Mouse (Mus musculus) cortical plate, adult 2 months (tissue): ENCODE data around the gene Rpl23. TPM values are rescaled to one million over a fixed set of nuclear protein-coding genes. Genes with fewer than 3 reads are reported as not detected.

Experiments used
- H3K27ac ChIP-seq: fragments of 200-500 bp; 2 replicates; pipeline ENCODE4 v1.5.1; 2012; ENCODE audit warnings: low read length, control low read depth, inconsistent platforms; ENCODE audit not compliant: insufficient read depth
- H3K4me1 ChIP-seq: fragments of 200-500 bp; 2 replicates; pipeline ENCODE4 v1.6.1; 2011; ENCODE audit warnings: low read length; ENCODE audit not compliant: control insufficient read depth, insufficient read depth
- H3K4me3 ChIP-seq: fragments of 200-500 bp; 2 replicates; pipeline ENCODE4 v1.5.1; 2011; ENCODE audit warnings: mild to moderate bottlenecking, low read length, control low read depth; ENCODE audit not compliant: insufficient read depth
- CTCF ChIP-seq: fragments of 200-500 bp; IDR thresholded peaks from 2 replicates; pipeline ENCODE4 v1.5.1; 2011; ENCODE audit warnings: mild to moderate bottlenecking, control low read depth, low read length; ENCODE audit not compliant: insufficient read depth; ENCODE audit errors: extremely low read depth
- POLR2A ChIP-seq: fragments of 200-500 bp; IDR thresholded peaks from 2 replicates; pipeline ENCODE4 v1.6.1; 2011; ENCODE audit warnings: mild to moderate bottlenecking, low read length, control low read depth; ENCODE audit not compliant: insufficient read depth; ENCODE audit errors: extremely low read depth
- polyA plus RNA-seq: library from polyadenylated mRNA; depleted of rRNA; stranded (reverse); fragments of >200 nt; gene quantifications from 2 replicates; pipeline ENCODE4 v1.2.3, GENCODE M21; 2012

The Rpl23 gene
- polyA plus RNA-seq, 1 experiment, result 287 TPM

GRCm38 (mm10) chr11:97824895-97825294 lies 42.7 kb upstream of the Rpl23 start:
- TF ChIP-seq CTCF, result no peak
- no peak for TF ChIP-seq POLR2A
- Histone ChIP-seq H3K4me1 (peaks cover 9% of the 10 kb centered on the region; the same call in 1 of the 2 replicates), H3K4me3 (no peak overlapping the region), H3K27ac (peak overlapping the region; percentile 28)

GRCm38 (mm10) chr11:97824168-97824567 lies 41.9 kb upstream of the Rpl23 start:
- no peak for TF ChIP-seq CTCF
- no peak for TF ChIP-seq POLR2A
- peaks cover 9% of the 10 kb centered on the region; the same call in 1 of the 2 replicates for H3K4me1 ChIP-seq
- H3K4me3 ChIP-seq, result no peak overlapping the region
- no peak overlapping the region for H3K27ac ChIP-seq

GRCm38 (mm10) chr11:97822840-97823603 lies 40.8 kb upstream of the Rpl23 start:
- no peak for TF ChIP-seq CTCF
- no peak for TF ChIP-seq POLR2A
- Histone ChIP-seq H3K4me3 (no peak overlapping the region), H3K27ac (no peak overlapping the region), H3K4me1 (peaks cover 13% of the 10 kb centered on the region; the same call in 1 of the 2 replicates)

- no peak overlapping the region for H3K27ac ChIP-seq
Measured at GRCm38 (mm10) chr11:97821401-97822064, 39.3 kb upstream of the Rpl23 start.

GRCm38 (mm10) chr11:97820840-97821239 lies 38.6 kb upstream of the Rpl23 start:
- Histone ChIP-seq H3K4me1 (peaks cover 11% of the 10 kb centered on the region; the same call in 1 of the 2 replicates), H3K4me3 (no peak overlapping the region), H3K27ac (no peak overlapping the region)

More at GRCm38 (mm10) chr11:97821401-97822064, 39.3 kb upstream of the Rpl23 start:
- TF ChIP-seq POLR2A, result no peak
- no peak for TF ChIP-seq CTCF
- H3K4me3 ChIP-seq, result no peak overlapping the region
- H3K4me1 ChIP-seq, result peaks cover 11% of the 10 kb centered on the region; the same call in 1 of the 2 replicates

GRCm38 (mm10) chr11:97819923-97820322 lies 37.7 kb upstream of the Rpl23 start:
- Histone ChIP-seq H3K4me3 (no peak overlapping the region), H3K27ac (no peak overlapping the region), H3K4me1 (peaks cover 9% of the 10 kb centered on the region; the same call in 1 of the 2 replicates)
- no peak for TF ChIP-seq POLR2A
- no peak for TF ChIP-seq CTCF

More at GRCm38 (mm10) chr11:97820840-97821239, 38.6 kb upstream of the Rpl23 start:
- TF ChIP-seq POLR2A (no peak), CTCF (no peak)

- H3K27ac ChIP-seq, result peak overlapping the region; percentile 12; the same call in 1 of the 2 replicates
- H3K4me3 ChIP-seq, result no peak overlapping the region
- TF ChIP-seq POLR2A (no peak), CTCF (no peak)
- H3K4me1 ChIP-seq, result peaks cover 5% of the 10 kb centered on the region; the same call in 1 of the 2 replicates
Measured at GRCm38 (mm10) chr11:97819102-97819501, 36.9 kb upstream of the Rpl23 start.

GRCm38 (mm10) chr11:97818571-97818970 lies 36.3 kb upstream of the Rpl23 start:
- no peak for TF ChIP-seq POLR2A
- no peak for TF ChIP-seq CTCF
- Histone ChIP-seq H3K27ac (peak overlapping the region; percentile 12; the same call in 1 of the 2 replicates), H3K4me3 (no peak overlapping the region), H3K4me1 (peaks cover 4% of the 10 kb centered on the region; the same call in 1 of the 2 replicates)

- no peak for TF ChIP-seq CTCF
- no peak for TF ChIP-seq POLR2A
Measured at GRCm38 (mm10) chr11:97818003-97818402, 35.8 kb upstream of the Rpl23 start.

GRCm38 (mm10) chr11:97817379-97817778 lies 35.1 kb upstream of the Rpl23 start:
- Histone ChIP-seq H3K4me3 (no peak overlapping the region), H3K4me1 (peaks cover 13% of the 10 kb centered on the region), H3K27ac (no peak overlapping the region)
- no peak for TF ChIP-seq CTCF
- TF ChIP-seq POLR2A, result no peak

More at GRCm38 (mm10) chr11:97818003-97818402, 35.8 kb upstream of the Rpl23 start:
- H3K4me3 ChIP-seq, result no peak overlapping the region
- H3K27ac ChIP-seq, result no peak overlapping the region
- peaks cover 8% of the 10 kb centered on the region for H3K4me1 ChIP-seq
